Mouse (Mus musculus): Measurements from ENCODE around the gene Olfr1324.
"Not testable (repeated sequence)": the region's sequence is repeated elsewhere in the genome, so short reads cannot be mapped to it uniquely, and the experiment has no call there.

The Olfr1324 gene

GRCm38 (mm10) chrX:50428398-50428797 lies at the start of gene Olfr1324:
Gene Olfr1324 (minus strand): TSS chrX:50428498.
- DNase-seq (ENCODE audit: extremely low spot score, low read depth, low spot score) = no peak

- not testable (repeated sequence) for DNase-seq (ENCODE audit: extremely low spot score, low read depth, low spot score)
Measured at GRCm38 (mm10) chrX:50470341-50470740, 42.0 kb upstream of the Olfr1324 start.

- no peak for DNase-seq (ENCODE audit: extremely low spot score, low read depth, low spot score)
Measured at GRCm38 (mm10) chrX:50456136-50456535, 27.8 kb upstream of the Olfr1324 start.

- DNase-seq (ENCODE audit: extremely low spot score, low read depth, low spot score) = no peak
Measured at GRCm38 (mm10) chrX:50443352-50443751, 15.1 kb upstream of the Olfr1324 start.

GRCm38 (mm10) chrX:50442696-50443095 lies 14.4 kb upstream of the Olfr1324 start:
- no peak for DNase-seq (ENCODE audit: extremely low spot score, low read depth, low spot score)

GRCm38 (mm10) chrX:50432499-50432898 lies 4.2 kb upstream of the Olfr1324 start:
- DNase-seq (ENCODE audit: extremely low spot score, low read depth, low spot score) = no peak

GRCm38 (mm10) chrX:50427712-50428328 lies 478 bp downstream of the Olfr1324 start:
- no peak for DNase-seq (ENCODE audit: extremely low spot score, low read depth, low spot score)

- no peak for DNase-seq (ENCODE audit: extremely low spot score, low read depth, low spot score)
Measured at GRCm38 (mm10) chrX:50425899-50426436, 2.3 kb downstream of the Olfr1324 start.

- not testable (repeated sequence) for DNase-seq (ENCODE audit: extremely low spot score, low read depth, low spot score)
Measured at GRCm38 (mm10) chrX:50410361-50410760, 17.9 kb downstream of the Olfr1324 start.

GRCm38 (mm10) chrX:50390616-50391015 lies 37.7 kb downstream of the Olfr1324 start:
- not testable (repeated sequence) for DNase-seq (ENCODE audit: extremely low spot score, low read depth, low spot score)

- no peak for DNase-seq (ENCODE audit: extremely low spot score, low read depth, low spot score)
Measured at GRCm38 (mm10) chrX:50374978-50375377, 53.3 kb downstream of the Olfr1324 start.
